Mouse (Mus musculus) embryonic facial prominence, embryonic 13.5 days (tissue): ENCODE data around the gene Noxo1. TPM values are rescaled to one million over a fixed set of nuclear protein-coding genes. Genes with fewer than 3 reads are reported as not detected.
"Not testable (repeated sequence)": the region's sequence is repeated elsewhere in the genome, so short reads cannot be mapped to it uniquely, and the experiment has no call there.

ENCODE experiments used
- ATAC-seq: fragments of 200-750 bp; cut with Nextera tagmentation; 2 replicates; pipeline ENCODE4 v1.8.0; 2017; ENCODE audit warnings: low read depth; ENCODE audit not compliant: insufficient number of reproducible peaks, insufficient read depth, low FRiP score, low TSS enrichment
- H3K27ac ChIP-seq: fragments of 300-500 bp; sonication (generic); 2 replicates; pipeline ENCODE4 v1.5.1; 2015; ENCODE audit warnings: moderate library complexity, mild to moderate bottlenecking, inconsistent platforms
- H3K27me3 ChIP-seq: fragments of 300-500 bp; sonication (generic); 2 replicates; pipeline ENCODE4 v1.6.1; 2015; ENCODE audit warnings: mild to moderate bottlenecking, inconsistent platforms
- H3K36me3 ChIP-seq: fragments of 300-500 bp; sonication (generic); 2 replicates; pipeline ENCODE4 v1.6.1; 2015; ENCODE audit warnings: mild to moderate bottlenecking, inconsistent platforms
- H3K4me1 ChIP-seq: fragments of 300-500 bp; sonication (generic); 2 replicates; pipeline ENCODE4 v1.6.1; 2015; ENCODE audit warnings: inconsistent platforms
- H3K4me2 ChIP-seq: fragments of 300-500 bp; sonication (generic); 2 replicates; pipeline ENCODE4 v1.6.1; 2015; ENCODE audit warnings: moderate library complexity, mild to moderate bottlenecking, inconsistent platforms
- H3K4me3 ChIP-seq: fragments of 300-500 bp; sonication (generic); 2 replicates; pipeline ENCODE4 v1.5.1; 2015; ENCODE audit warnings: mild to moderate bottlenecking, inconsistent platforms
- H3K9ac ChIP-seq: fragments of 300-500 bp; sonication (generic); 2 replicates; pipeline ENCODE4 v1.6.1; 2015; ENCODE audit warnings: mild to moderate bottlenecking, inconsistent platforms
- H3K9me3 ChIP-seq: fragments of 300-500 bp; sonication (generic); 2 replicates; pipeline ENCODE4 v1.6.1; 2016; ENCODE audit warnings: inconsistent platforms
- WGBS: fragments of 180-500 bp; shearing (Covaris S2); methylation state at CpG from one replicate; pipeline ENCODE4 v1.1.7; 2015; ENCODE audit warnings: mixed read lengths; 5-methylcytosine and 5-hydroxymethylcytosine counted together
- polyA plus RNA-seq: library from polyadenylated mRNA; unstranded; fragments of >200 nt; fragmentation: Nextera tagmentation; extraction: Ambion mirVana; gene quantifications from 2 replicates; pipeline ENCODE4 v1.2.1, GENCODE M21; 2015

Gene Noxo1
- polyA plus RNA-seq, 1 experiment from 2014 or later, result 3.5 TPM

GRCm38 (mm10) chr17:24658017-24658758 is 37.8 kb upstream of the Noxo1 start, which contains the start of gene Npw:
TSS of gene Npw (minus strand) at chr17:24658457.
- Histone ChIP-seq H3K4me1 (peaks cover 14% of the 10 kb centered on the region), H3K4me3 (peak within 1 kb of the TSS; percentile 51), H3K9ac (peak within 1 kb of the TSS; percentile 75), H3K27me3 (peaks cover 54% of the 10 kb centered on the region), H3K4me2 (peak within 1 kb of the TSS; percentile 95), H3K27ac (no peak within 1 kb of the TSS), H3K36me3 (no peaks in the 10 kb centered on the region), H3K9me3 (no peaks in the 10 kb centered on the region)
- 2% methylated on average over 47 of the region's 47 CpGs for WGBS
- ATAC-seq, result 0 out of 2 replicates have a peak, but pooled peaks have one; percentile 40

GRCm38 (mm10) chr17:24667011-24667410 is 29.0 kb upstream of the Noxo1 start:
- H3K36me3 ChIP-seq, ATAC-seq, H3K9ac ChIP-seq, H3K9me3 ChIP-seq, H3K27me3 ChIP-seq, H3K4me3 ChIP-seq, H3K27ac ChIP-seq, H3K4me2 ChIP-seq: not testable (repeated sequence)
- WGBS, result 62% methylated on average over 7 of the region's 7 CpGs
- H3K4me1 ChIP-seq, result peaks cover 23% of the 10 kb centered on the region

GRCm38 (mm10) chr17:24667416-24667815 is 28.6 kb upstream of the Noxo1 start:
- ATAC-seq, result no peak
- Histone ChIP-seq H3K4me3 (no peak overlapping the region), H3K4me1 (peaks cover 27% of the 10 kb centered on the region), H3K4me2 (no peak overlapping the region), H3K27me3 (no peaks in the 10 kb centered on the region), H3K9me3 (no peaks in the 10 kb centered on the region), H3K9ac (no peak overlapping the region), H3K36me3 (no peaks in the 10 kb centered on the region), H3K27ac (no peak overlapping the region)
- 26% methylated on average over 6 of the region's 6 CpGs for whole genome bisulfite sequencing

- H3K27me3 ChIP-seq, H3K9me3 ChIP-seq, H3K36me3 ChIP-seq: not testable (repeated sequence)
- Histone ChIP-seq H3K27ac (peak overlapping the region; percentile 81), H3K4me2 (peak overlapping the region; percentile 84), H3K4me3 (peak overlapping the region; percentile 98), H3K4me1 (peaks cover 30% of the 10 kb centered on the region), H3K9ac (peak overlapping the region; percentile 99)
- 9% methylated on average over 15 of the region's 15 CpGs for WGBS
- ATAC-seq, result peak; percentile 1; the same call in 1 of the 2 replicates
These were observed 26.9 kb upstream of the Noxo1 start for GRCm38 (mm10) chr17:24669214-24669544.

- Histone ChIP-seq H3K4me2 (peak within 1 kb of the TSS; percentile 84), H3K36me3 (0 out of 2 replicates have a peak, but pooled peaks cover 5% of the 10 kb centered on the region), H3K4me1 (peaks cover 34% of the 10 kb centered on the region), H3K27ac (peak within 1 kb of the TSS; percentile 81), H3K9me3 (no peaks in the 10 kb centered on the region), H3K27me3 (no peaks in the 10 kb centered on the region), H3K4me3 (peak within 1 kb of the TSS; percentile 98), H3K9ac (peak within 1 kb of the TSS; percentile 99)
- WGBS, result under 1% methylated on average over 79 of the region's 80 CpGs
- ATAC-seq, result peak; percentile 96
These were observed 26.3 kb upstream of the Noxo1 start, which contains the start of gene Zfp598 for GRCm38 (mm10) chr17:24669545-24670245. TSS of gene Zfp598 (plus strand) at chr17:24669687.

- H3K27ac ChIP-seq, result peak overlapping the region; percentile 81
These were observed 25.7 kb upstream of the Noxo1 start for GRCm38 (mm10) chr17:24670246-24670844.

GRCm38 (mm10) chr17:24671346-24671745 is 24.7 kb upstream of the Noxo1 start:
- WGBS, result 65% methylated on average over 5 of the region's 5 CpGs
- no peaks in the 10 kb centered on the region for H3K27me3 ChIP-seq
- H3K36me3 ChIP-seq, result peaks cover 5% of the 10 kb centered on the region; the same call in 1 of the 2 replicates
- H3K9me3 ChIP-seq, result no peaks in the 10 kb centered on the region
- H3K9ac ChIP-seq, result peak overlapping the region; percentile 99
- peak overlapping the region; percentile 98 for H3K4me3 ChIP-seq
- H3K4me2 ChIP-seq, result peak overlapping the region; percentile 84
- ATAC-seq, result no peak
- H3K4me1 ChIP-seq, result peaks cover 34% of the 10 kb centered on the region
- H3K27ac ChIP-seq, result no peak overlapping the region

More at GRCm38 (mm10) chr17:24670246-24670844, 25.7 kb upstream of the Noxo1 start:
- Histone ChIP-seq H3K4me2 (peak overlapping the region; percentile 84), H3K27me3 (no peaks in the 10 kb centered on the region), H3K4me1 (peaks cover 34% of the 10 kb centered on the region), H3K4me3 (peak overlapping the region; percentile 98), H3K9me3 (no peaks in the 10 kb centered on the region), H3K9ac (peak overlapping the region; percentile 99), H3K36me3 (0 out of 2 replicates have a peak, but pooled peaks cover 5% of the 10 kb centered on the region)
- ATAC-seq, result no peak
- WGBS, result 10% methylated on average over 8 of the region's 8 CpGs

- H3K4me1 ChIP-seq, result peaks cover 34% of the 10 kb centered on the region
- ATAC-seq, result no peak
- H3K9me3 ChIP-seq, result no peaks in the 10 kb centered on the region
- H3K4me2 ChIP-seq, result peak overlapping the region; percentile 84
- H3K27ac ChIP-seq, result no peak overlapping the region
- 19% methylated on average over 5 of the region's 5 CpGs for WGBS
- no peaks in the 10 kb centered on the region for H3K27me3 ChIP-seq
- no peak overlapping the region for H3K4me3 ChIP-seq
- H3K9ac ChIP-seq, result no peak overlapping the region
- peaks cover 12% of the 10 kb centered on the region for H3K36me3 ChIP-seq
These were observed 23.9 kb upstream of the Noxo1 start for GRCm38 (mm10) chr17:24672141-24672540.

- H3K27ac ChIP-seq, result 0 out of 2 replicates have a peak overlapping the region, but pooled peaks have one; percentile 8
- H3K36me3 ChIP-seq, result peaks cover 33% of the 10 kb centered on the region
- no peak for ATAC-seq
- no peak overlapping the region for H3K9ac ChIP-seq
- H3K9me3 ChIP-seq, result no peaks in the 10 kb centered on the region
- H3K4me3 ChIP-seq, result no peak overlapping the region
- peaks cover 29% of the 10 kb centered on the region for H3K4me1 ChIP-seq
- H3K4me2 ChIP-seq, result no peak overlapping the region
- WGBS, result 79% methylated on average over 7 of the region's 7 CpGs
- no peaks in the 10 kb centered on the region for H3K27me3 ChIP-seq
These were observed 21.8 kb upstream of the Noxo1 start for GRCm38 (mm10) chr17:24674277-24674676.

- Histone ChIP-seq H3K9me3 (no peaks in the 10 kb centered on the region), H3K4me1 (peaks cover 20% of the 10 kb centered on the region), H3K4me2 (no peak overlapping the region), H3K36me3 (peaks cover 53% of the 10 kb centered on the region), H3K27ac (no peak overlapping the region), H3K9ac (peak overlapping the region; percentile 46; the same call in 1 of the 2 replicates), H3K27me3 (no peaks in the 10 kb centered on the region), H3K4me3 (no peak overlapping the region)
- whole genome bisulfite sequencing, result 62% methylated on average over 2 of the region's 2 CpGs
- ATAC-seq, result no peak
These were observed 19.8 kb upstream of the Noxo1 start for GRCm38 (mm10) chr17:24676187-24676586.

GRCm38 (mm10) chr17:24676877-24677276 is 19.2 kb upstream of the Noxo1 start:
- Histone ChIP-seq H3K9me3 (no peaks in the 10 kb centered on the region), H3K4me3 (no peak overlapping the region), H3K27me3 (no peaks in the 10 kb centered on the region), H3K9ac (no peak overlapping the region), H3K27ac (no peak overlapping the region), H3K36me3 (peaks cover 59% of the 10 kb centered on the region), H3K4me2 (no peak overlapping the region), H3K4me1 (peaks cover 13% of the 10 kb centered on the region)
- no peak for ATAC-seq
- WGBS, result 95% methylated on average over 5 of the region's 5 CpGs
